In the genomic region with DNA sequence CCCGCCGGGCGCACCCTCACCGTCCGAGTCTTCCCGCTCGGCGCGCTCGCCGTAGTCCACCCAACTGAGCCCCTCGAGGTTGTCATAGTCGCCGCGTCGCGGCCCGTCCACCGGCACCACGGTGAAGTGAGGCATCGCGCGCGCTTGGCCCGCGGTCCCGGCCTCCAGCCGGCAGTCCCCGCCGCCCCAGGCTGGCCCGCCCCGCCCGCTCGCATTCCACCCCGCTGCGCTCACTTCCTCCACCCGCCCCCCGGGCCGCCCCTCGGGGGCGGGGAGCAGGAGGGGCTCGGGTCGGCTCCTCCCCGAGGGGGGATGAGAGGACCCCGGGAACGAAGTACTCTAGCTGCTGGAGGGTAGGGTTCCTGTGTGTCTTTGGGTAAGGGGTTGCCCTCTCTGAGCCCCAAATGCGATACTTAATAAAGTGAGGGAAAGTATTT, we compare ENCODE assay signal across 8 mouse cellular contexts. TPM values are rescaled to one million over a fixed set of nuclear protein-coding genes. Genes with fewer than 3 reads are reported as not detected.
A peak's percentile ranks its signal among the peaks of the same experiment; 100 is the strongest.
DNase-seq lines count a peak whose midpoint lies in the region; ATAC-seq and TF ChIP-seq lines count a peak whose summit lies in the region.

A gene (minus strand): TSS at position 193 of the 437 bp plus-strand sequence.

- TF ChIP-seq CTCF in left cerebral cortex, adult 2 months (IDR thresholded peaks at IDR 0.05) = no peak

- H3K4me1 ChIP-seq in embryonic facial prominence, embryonic 12.5 days = peaks cover 19% of the 10 kb centered on the region
- H3K4me1 ChIP-seq in heart, embryonic 11.5 days (ENCODE audit: control insufficient read depth, insufficient read depth, low read length) = peaks cover 37% of the 10 kb centered on the region
- peaks cover 34% of the 10 kb centered on the region for H3K4me1 ChIP-seq in kidney, embryonic 15.5 days
- peaks cover 54% of the 10 kb centered on the region for H3K4me1 ChIP-seq in liver, embryonic 16.5 days (ENCODE audit: control insufficient read depth, low read depth, low read length)
- peaks cover 7% of the 10 kb centered on the region; the same call in 1 of the 2 replicates for H3K4me1 ChIP-seq in neural tube, embryonic 12.5 days

- H3K27me3 ChIP-seq in embryonic facial prominence, embryonic 12.5 days = no peaks in the 10 kb centered on the region
- no peaks in the 10 kb centered on the region for H3K27me3 ChIP-seq in heart, embryonic 11.5 days (ENCODE audit: control insufficient read depth, insufficient read depth, low read length)
- no peaks in the 10 kb centered on the region for H3K27me3 ChIP-seq in kidney, embryonic 15.5 days
- H3K27me3 ChIP-seq in liver, embryonic 16.5 days (ENCODE audit: control insufficient read depth, insufficient read depth, low read depth, low read length) = no peaks in the 10 kb centered on the region
- H3K27me3 ChIP-seq in neural tube, embryonic 12.5 days (replicated peaks) = peaks cover 38% of the 10 kb centered on the region

- peak; percentile 48 for ATAC-seq in embryonic facial prominence, embryonic 12.5 days (ENCODE audit: insufficient number of reproducible peaks, insufficient read depth, low FRiP score, low TSS enrichment)
- ATAC-seq in heart, embryonic 11.5 days (replicated peaks; ENCODE audit: insufficient number of reproducible peaks, low FRiP score, low TSS enrichment) = peak; percentile 85
- peak; percentile 94 for ATAC-seq in kidney, embryonic 15.5 days (replicated peaks; ENCODE audit: low FRiP score)
- peak; percentile 81 for ATAC-seq in liver, embryonic 16.5 days (ENCODE audit: low read depth)
- ATAC-seq in neural tube, embryonic 12.5 days (ENCODE audit: low FRiP score, low read depth) = peak; percentile 69

- no peaks in the 10 kb centered on the region for H3K9me3 ChIP-seq in embryonic facial prominence, embryonic 12.5 days
- H3K9me3 ChIP-seq in heart, embryonic 11.5 days (replicated peaks; ENCODE audit: control insufficient read depth, low read length) = no peaks in the 10 kb centered on the region
- no peaks in the 10 kb centered on the region for H3K9me3 ChIP-seq in kidney, embryonic 15.5 days (replicated peaks)
- no peaks in the 10 kb centered on the region for H3K9me3 ChIP-seq in liver, embryonic 16.5 days (replicated peaks; ENCODE audit: control insufficient read depth, low read length)
- no peaks in the 10 kb centered on the region for H3K9me3 ChIP-seq in neural tube, embryonic 12.5 days

- peak within 1 kb of the TSS; percentile 70 for H3K4me3 ChIP-seq in left cerebral cortex, adult 2 months
- H3K4me3 ChIP-seq in embryonic facial prominence, embryonic 12.5 days = peak within 1 kb of the TSS; percentile 76
- peak within 1 kb of the TSS; percentile 84 for H3K4me3 ChIP-seq in heart, embryonic 11.5 days (ENCODE audit: low read depth, low read length)
- H3K4me3 ChIP-seq in kidney, embryonic 15.5 days (replicated peaks) = peak within 1 kb of the TSS; percentile 89
- H3K4me3 ChIP-seq in liver, embryonic 16.5 days (ENCODE audit: low read depth, low read length) = peak within 1 kb of the TSS; percentile 84
- H3K4me3 ChIP-seq in neural tube, embryonic 12.5 days = peak within 1 kb of the TSS; percentile 49

- intact Hi-C loops in left cerebral cortex, adult 2 months (cut with DNase I) = no loop called here

- H3K36me3 ChIP-seq in embryonic facial prominence, embryonic 12.5 days = no peaks in the 10 kb centered on the region
- H3K36me3 ChIP-seq in heart, embryonic 11.5 days (ENCODE audit: control insufficient read depth, insufficient read depth, low read length) = no peaks in the 10 kb centered on the region
- H3K36me3 ChIP-seq in kidney, embryonic 15.5 days = no peaks in the 10 kb centered on the region
- no peaks in the 10 kb centered on the region for H3K36me3 ChIP-seq in liver, embryonic 16.5 days (ENCODE audit: control insufficient read depth, insufficient read depth)
- no peaks in the 10 kb centered on the region for H3K36me3 ChIP-seq in neural tube, embryonic 12.5 days

- peak; percentile 33 to 55 for DNase-seq in left cerebral cortex, adult 2 months (ENCODE audit: extremely low spot score in 1 of 2, low spot score in 2 of 2)
- no peak for DNase-seq in left cerebral cortex, adult 9 months (ENCODE audit: low spot score in 2 of 2)
- DNase-seq in thymus, adult 18-20 months = peak; percentile 78 to 79

- H3K9ac ChIP-seq in embryonic facial prominence, embryonic 12.5 days = peak within 1 kb of the TSS; percentile 81
- peak within 1 kb of the TSS; percentile 88 for H3K9ac ChIP-seq in heart, embryonic 11.5 days (ENCODE audit: low read depth, low read length)
- H3K9ac ChIP-seq in kidney, embryonic 15.5 days = peak within 1 kb of the TSS; percentile 82
- peak within 1 kb of the TSS; percentile 84 for H3K9ac ChIP-seq in liver, embryonic 16.5 days (ENCODE audit: low read depth, low read length)
- H3K9ac ChIP-seq in neural tube, embryonic 12.5 days = peak within 1 kb of the TSS; percentile 49

- peak within 1 kb of the TSS; percentile 83 for H3K27ac ChIP-seq in left cerebral cortex, adult 2 months
- peak within 1 kb of the TSS; percentile 78 for H3K27ac ChIP-seq in embryonic facial prominence, embryonic 12.5 days
- H3K27ac ChIP-seq in heart, embryonic 11.5 days (ENCODE audit: low read depth, low read length) = peak within 1 kb of the TSS; percentile 91
- H3K27ac ChIP-seq in kidney, embryonic 15.5 days = peak within 1 kb of the TSS; percentile 93
- peak within 1 kb of the TSS; percentile 89 for H3K27ac ChIP-seq in liver, embryonic 16.5 days (ENCODE audit: low read length)
- no peak within 1 kb of the TSS for H3K27ac ChIP-seq in neural tube, embryonic 12.5 days

- WGBS in embryonic facial prominence, embryonic 12.5 days = 1% methylated on average over 47 of the region's 47 CpGs
- under 1% methylated on average over 47 of the region's 47 CpGs for WGBS in heart, embryonic 11.5 days (ENCODE audit: insufficient replicate concordance)
- under 1% methylated on average over 47 of the region's 47 CpGs for WGBS in kidney, embryonic 15.5 days
- WGBS in liver, embryonic 16.5 days (ENCODE audit: insufficient replicate concordance) = under 1% methylated on average over 47 of the region's 47 CpGs
- WGBS in neural tube, embryonic 12.5 days = 1% methylated on average over 45 of the region's 47 CpGs

- peak within 1 kb of the TSS; percentile 70 for H3K4me2 ChIP-seq in embryonic facial prominence, embryonic 12.5 days (replicated peaks)
- peak within 1 kb of the TSS; percentile 89 for H3K4me2 ChIP-seq in heart, embryonic 11.5 days
- H3K4me2 ChIP-seq in kidney, embryonic 15.5 days = peak within 1 kb of the TSS; percentile 84
- peak within 1 kb of the TSS; percentile 96 for H3K4me2 ChIP-seq in liver, embryonic 16.5 days (ENCODE audit: low read depth, low read length)
- peak within 1 kb of the TSS; percentile 74 for H3K4me2 ChIP-seq in neural tube, embryonic 12.5 days (replicated peaks)

RNA-seq across cellular contexts. Expression of the gene that starts here (rescaled TPM):
- total RNA-seq in left cerebral cortex, adult 2 months (2021) = 10 to 100 TPM; 18.2 to 19.8 TPM
- 44.3 and 48.2 TPM in 2 replicates for polyA plus RNA-seq in embryonic facial prominence, embryonic 12.5 days (2016; fragmentation: Nextera tagmentation; extraction: Ambion mirVana)
- polyA plus RNA-seq in heart, embryonic 11.5 days (2014; fragmentation: Nextera tagmentation; extraction: Ambion mirVana) = 28.6 and 39.9 TPM in 2 replicates
- 30.1 and 33.9 TPM in 2 replicates for polyA plus RNA-seq in kidney, embryonic 15.5 days (2015; fragmentation: Nextera tagmentation; extraction: Ambion mirVana)
- 11.1 and 12.0 TPM in 2 replicates for polyA plus RNA-seq in liver, embryonic 16.5 days (2015; fragmentation: Nextera tagmentation; extraction: Ambion mirVana)
- polyA plus RNA-seq in neural tube, embryonic 12.5 days (2016; fragmentation: Nextera tagmentation; extraction: Ambion mirVana) = 11.8 and 13.9 TPM in 2 replicates

Comparison
In these comparisons a context has a peak if more than half of its experiments do, and no peak if none do; other contexts are left out.
1. DNase-seq: peak in left cerebral cortex, adult 2 months (2 of 2) and thymus, adult 18-20 months (2 of 2); none in left cerebral cortex, adult 9 months (0 of 2).
2. Peak in every context shown above with its lines, with median percentiles within 50 percentile points of each other: H3K4me3 ChIP-seq, ATAC-seq, H3K4me2 ChIP-seq and H3K9ac ChIP-seq.